Mouse (Mus musculus): ENCODE results near the gene Ndufs7. TPM values are rescaled to one million over a fixed set of nuclear protein-coding genes. Genes with fewer than 3 reads are reported as not detected.

Ndufs7 gene
- total and polyA plus RNA-seq, 2 experiments from 2014 or later = 162 to 343 TPM

DNA sequence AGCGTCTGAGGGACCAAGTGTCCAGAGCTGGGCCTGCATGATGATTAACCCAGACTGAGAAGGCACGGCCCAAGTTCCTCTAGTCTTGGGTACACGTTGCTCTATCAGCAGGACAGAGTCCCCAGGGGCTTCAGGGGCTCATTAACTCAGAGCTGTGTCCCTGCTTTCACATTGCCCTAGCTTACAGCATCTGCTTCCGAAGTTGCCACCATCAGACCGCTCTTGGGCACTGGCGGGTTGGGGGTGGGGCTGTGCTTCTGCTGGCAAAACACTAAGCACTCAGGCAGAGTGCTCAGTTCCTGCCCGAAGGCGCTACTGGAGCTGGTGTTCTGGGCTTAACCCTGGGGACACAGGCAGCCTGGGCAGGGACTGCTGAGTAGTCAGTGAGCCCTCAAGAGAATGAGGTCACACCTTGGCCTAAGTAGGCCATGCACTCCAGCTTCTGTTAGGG lies 33.0 kb downstream of the Ndufs7 start:
- DNase-seq (no peak), ATAC-seq (no peak)

DNA sequence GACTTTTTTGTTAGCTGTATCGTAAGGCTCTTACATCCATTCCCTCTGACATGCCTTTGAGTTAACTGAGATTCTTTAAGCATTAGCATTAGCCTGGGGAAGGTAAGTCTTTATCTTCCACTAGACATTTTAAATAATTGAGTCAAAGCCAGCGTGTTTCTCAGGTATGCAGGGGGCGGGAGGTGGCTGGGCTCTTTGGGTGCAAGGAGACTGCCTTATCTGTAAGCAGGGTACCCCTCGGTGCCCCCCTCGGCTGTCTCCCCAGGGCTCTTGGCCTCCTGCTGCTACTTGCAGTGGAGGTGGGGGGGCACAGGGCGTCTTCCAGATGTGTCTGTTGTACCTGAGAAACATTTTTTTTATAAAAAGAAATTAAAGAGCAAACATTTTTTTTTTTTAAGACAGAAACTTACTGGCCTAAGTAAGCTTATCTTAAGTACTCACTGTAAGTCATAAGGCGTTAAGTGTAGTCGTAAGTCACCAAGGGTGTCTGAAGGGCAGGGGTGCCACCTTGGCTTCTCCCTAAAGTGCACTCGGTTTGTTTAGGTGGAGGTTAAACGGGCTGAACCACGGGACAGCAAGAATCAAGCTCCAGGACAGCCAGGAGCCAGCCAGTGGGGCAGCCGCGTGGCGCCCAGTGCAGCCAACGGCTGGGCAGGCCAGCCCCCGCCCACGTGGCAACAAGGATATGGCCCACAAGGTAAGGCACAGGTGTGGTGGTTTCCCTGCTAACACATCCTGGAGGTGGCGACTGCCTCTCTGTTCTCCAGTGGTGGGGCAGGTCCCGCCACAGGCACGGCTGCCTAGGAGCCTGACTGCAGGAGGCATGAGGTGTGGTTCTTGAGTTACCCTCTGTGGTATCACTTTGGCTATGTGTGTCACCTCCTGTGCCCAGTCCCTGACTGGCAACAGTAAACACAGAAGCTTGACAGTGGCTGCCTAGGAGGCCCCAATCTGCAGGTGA lies 33.8 kb downstream of the Ndufs7 start:
- DNase-seq (no peak), ATAC-seq (no peak)
- Histone ChIP-seq H3K27me3 (ENCODE audit: insufficient read depth, low read length) (no peaks in the 10 kb centered on the region), H3K36me3 (ENCODE audit: insufficient read depth) (peaks cover 92% of the 10 kb centered on the region), H3K4me2 (ENCODE audit: low read depth) (no peak overlapping the region), H3K4me1 (ENCODE audit: insufficient read depth) (no peaks in the 10 kb centered on the region), H3K9ac (no peak overlapping the region), H3K9me3 (ENCODE audit: low read length) (no peaks in the 10 kb centered on the region), H3K27ac (ENCODE audit: low read depth, low read length) (no peak overlapping the region), H3K4me3 (ENCODE audit: low read depth, low read length) (no peak overlapping the region)
- WGBS = 89% methylated on average over 20 of the region's 20 CpGs
- no peak for TF ChIP-seq CTCF (IDR thresholded peaks at IDR 0.05; ENCODE audit: low read depth)

More for the DNA sequence above, 33.0 kb downstream of the Ndufs7 start:
- Histone ChIP-seq H3K36me3 (ENCODE audit: insufficient read depth) (peaks cover 93% of the 10 kb centered on the region), H3K27ac (ENCODE audit: low read depth, low read length) (no peak overlapping the region), H3K4me2 (ENCODE audit: low read depth) (no peak overlapping the region), H3K4me1 (ENCODE audit: insufficient read depth) (no peaks in the 10 kb centered on the region), H3K4me3 (ENCODE audit: low read depth, low read length) (no peak overlapping the region), H3K27me3 (ENCODE audit: insufficient read depth, low read length) (no peaks in the 10 kb centered on the region), H3K9ac (no peak overlapping the region), H3K9me3 (ENCODE audit: low read length) (no peaks in the 10 kb centered on the region)
- TF ChIP-seq CTCF (IDR thresholded peaks at IDR 0.05; ENCODE audit: low read depth) = no peak
- 77% methylated on average over 8 of the region's 8 CpGs for WGBS

DNA sequence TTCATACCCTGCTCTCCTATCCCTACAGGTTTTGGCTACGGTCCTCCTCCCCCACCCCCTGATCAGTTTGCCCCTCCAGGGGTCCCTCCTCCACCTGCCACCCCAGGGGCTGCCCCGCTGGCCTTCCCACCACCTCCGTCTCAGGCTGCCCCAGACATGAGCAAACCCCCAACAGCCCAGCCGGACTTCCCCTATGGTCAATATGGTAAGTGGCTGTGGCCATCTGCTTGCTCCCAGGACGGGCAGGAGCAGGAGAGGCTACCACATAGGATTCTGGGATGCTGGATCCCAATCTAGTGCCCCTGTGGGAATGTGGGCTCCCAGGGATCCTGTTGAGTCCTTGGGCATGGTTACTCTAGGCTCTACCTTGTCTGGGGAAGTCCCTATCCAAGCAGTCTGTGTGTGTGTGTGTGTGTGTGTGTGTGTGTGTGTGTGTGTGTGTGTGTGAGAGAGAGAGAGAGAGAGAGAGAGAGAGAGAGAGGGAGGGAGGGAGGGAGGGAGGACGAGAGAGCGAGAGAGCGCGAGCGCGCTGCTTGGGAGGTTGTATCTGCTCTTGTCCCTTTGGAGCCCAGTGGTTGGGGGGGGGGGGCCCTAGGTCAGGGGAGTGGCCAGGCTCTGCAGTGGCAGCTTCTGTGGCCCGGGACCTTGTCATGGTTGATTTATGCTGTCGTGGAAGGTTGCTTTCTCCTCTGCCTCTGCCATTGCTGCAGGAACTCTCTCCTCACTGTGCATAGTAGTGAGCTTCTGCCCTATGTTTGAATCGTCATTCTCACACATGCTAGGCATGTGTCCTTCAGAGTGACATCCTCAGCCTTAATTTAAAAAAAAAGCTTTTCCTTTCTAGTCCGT lies 36.5 kb downstream of the Ndufs7 start:
- no peak overlapping the region for H3K9ac ChIP-seq
- H3K27me3 ChIP-seq (ENCODE audit: insufficient read depth, low read length) = no peaks in the 10 kb centered on the region
- peaks cover 80% of the 10 kb centered on the region for H3K36me3 ChIP-seq (ENCODE audit: insufficient read depth)
- H3K27ac ChIP-seq (ENCODE audit: low read depth, low read length) = no peak overlapping the region
- TF ChIP-seq CTCF (IDR thresholded peaks at IDR 0.05; ENCODE audit: low read depth) = no peak
- H3K4me2 ChIP-seq (ENCODE audit: low read depth) = no peak overlapping the region
- no peaks in the 10 kb centered on the region for H3K4me1 ChIP-seq (ENCODE audit: insufficient read depth)
- ATAC-seq (no peak), DNase-seq (no peak)
- no peaks in the 10 kb centered on the region for H3K9me3 ChIP-seq (ENCODE audit: low read length)
- WGBS = 75% methylated on average over 15 of the region's 15 CpGs
- no peak overlapping the region for H3K4me3 ChIP-seq (ENCODE audit: low read depth, low read length)

DNA sequence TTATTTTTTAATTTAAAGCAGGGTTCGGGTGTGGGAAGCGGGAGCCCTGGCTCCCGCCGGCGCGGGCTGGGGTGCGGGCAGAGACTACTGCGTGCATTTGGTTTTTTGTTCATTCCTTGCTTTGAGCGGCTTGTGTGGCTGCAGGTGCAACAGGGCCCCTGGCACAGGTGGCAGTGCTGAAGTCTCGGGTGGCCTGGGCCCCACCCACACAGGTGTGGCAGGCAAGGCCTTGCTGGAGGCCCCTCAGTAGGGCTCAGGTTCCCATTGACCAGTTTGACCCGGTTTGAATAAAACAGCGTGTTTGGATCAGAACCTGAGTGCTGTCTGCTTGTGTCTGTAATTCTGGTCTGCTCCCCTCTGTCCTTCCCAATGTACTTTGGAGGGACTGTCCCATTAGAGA lies 39.2 kb downstream of the Ndufs7 start:
- WGBS = 93% methylated on average over 12 of the region's 12 CpGs
- TF ChIP-seq CTCF (IDR thresholded peaks at IDR 0.05; ENCODE audit: low read depth) = no peak

DNA sequence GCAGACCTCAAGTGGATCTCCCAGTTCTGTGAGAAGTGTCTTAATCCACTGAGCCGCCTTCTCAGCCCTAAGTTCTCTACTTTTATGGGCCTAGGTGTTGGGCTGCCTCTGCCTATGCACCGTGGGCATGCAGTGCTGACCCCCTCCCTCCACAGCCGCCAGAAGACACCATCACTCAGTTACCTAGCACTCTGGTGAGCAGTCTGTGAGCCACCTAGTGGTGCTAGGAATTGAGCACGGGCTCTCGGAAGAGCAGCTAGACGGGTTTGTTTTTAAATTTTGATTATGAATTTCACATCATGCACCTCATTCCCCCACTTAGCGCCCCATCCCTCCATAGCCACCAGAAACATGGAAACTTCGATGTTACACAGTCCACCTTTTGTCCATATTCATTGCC lies 39.7 kb downstream of the Ndufs7 start:
- Histone ChIP-seq H3K4me1 (ENCODE audit: insufficient read depth) (peaks cover 8% of the 10 kb centered on the region), H3K4me3 (ENCODE audit: low read depth, low read length) (no peak overlapping the region), H3K27ac (ENCODE audit: low read depth, low read length) (no peak overlapping the region), H3K9ac (no peak overlapping the region), H3K9me3 (ENCODE audit: low read length) (no peaks in the 10 kb centered on the region), H3K36me3 (ENCODE audit: insufficient read depth) (peaks cover 52% of the 10 kb centered on the region), H3K4me2 (ENCODE audit: low read depth) (no peak overlapping the region), H3K27me3 (ENCODE audit: insufficient read depth, low read length) (no peaks in the 10 kb centered on the region)
- TF ChIP-seq CTCF (IDR thresholded peaks at IDR 0.05; ENCODE audit: low read depth) = peak; percentile 39
- 70% methylated on average over 8 of the region's 8 CpGs for WGBS
- no peak for ATAC-seq
- DNase-seq = no peak

More for the DNA sequence above, 39.2 kb downstream of the Ndufs7 start:
- DNase-seq (no peak), ATAC-seq (no peak)
- Histone ChIP-seq H3K27me3 (ENCODE audit: insufficient read depth, low read length) (no peaks in the 10 kb centered on the region), H3K27ac (ENCODE audit: low read depth, low read length) (no peak overlapping the region), H3K9ac (no peak overlapping the region), H3K36me3 (ENCODE audit: insufficient read depth) (peaks cover 57% of the 10 kb centered on the region), H3K4me3 (ENCODE audit: low read depth, low read length) (no peak overlapping the region), H3K4me1 (ENCODE audit: insufficient read depth) (peaks cover 5% of the 10 kb centered on the region), H3K9me3 (ENCODE audit: low read length) (no peaks in the 10 kb centered on the region), H3K4me2 (ENCODE audit: low read depth) (no peak overlapping the region)

DNA sequence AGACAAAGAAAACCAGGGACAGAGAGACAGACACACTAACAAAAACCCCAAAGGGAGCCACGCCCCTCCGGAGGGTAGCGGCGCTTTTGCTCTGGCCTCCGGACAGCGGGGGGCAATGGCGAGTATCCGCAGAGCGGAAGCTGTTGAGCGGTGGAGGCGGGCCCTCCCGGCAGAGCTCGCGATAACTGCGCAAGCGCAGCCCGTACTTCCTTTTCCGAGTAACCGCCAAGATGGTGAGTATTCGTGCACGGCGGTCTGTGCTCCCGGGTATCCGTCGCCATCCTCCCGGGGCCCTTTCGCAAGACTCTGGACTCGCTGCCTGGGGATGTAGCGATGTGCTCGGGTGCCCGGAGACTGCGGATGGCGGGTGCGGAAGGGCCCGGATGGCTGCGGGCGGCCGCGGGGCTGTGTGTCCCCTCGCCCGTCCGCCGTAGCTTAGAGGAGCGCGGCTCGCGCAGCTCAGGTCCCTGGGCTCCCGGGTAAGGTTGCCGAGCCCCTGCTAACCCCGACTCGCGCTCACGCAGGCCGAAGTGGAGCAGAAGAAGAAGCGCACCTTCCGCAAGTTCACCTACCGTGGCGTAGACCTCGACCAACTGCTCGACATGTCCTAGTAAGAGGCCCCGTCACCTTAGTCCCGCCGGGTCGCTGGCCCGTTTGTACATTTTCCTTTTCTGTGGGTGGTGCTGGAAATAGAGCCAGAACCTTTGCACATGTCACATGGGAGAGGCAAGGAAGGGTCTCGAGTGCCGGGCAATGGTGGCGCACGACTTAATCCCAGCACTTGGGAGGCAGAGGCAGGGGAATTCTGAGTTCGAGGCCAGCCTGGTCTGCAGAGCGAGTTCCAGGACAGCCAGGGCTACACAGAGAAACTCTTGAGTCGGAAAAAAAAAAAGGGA lies 43.6 kb downstream of the Ndufs7 start, which contains the start of gene Rps15:
TSS of gene Rps15 (plus strand) at position 203 of the 896 bp plus-strand sequence.
- Histone ChIP-seq H3K36me3 (ENCODE audit: insufficient read depth) (peaks cover 30% of the 10 kb centered on the region), H3K9me3 (ENCODE audit: low read length) (no peaks in the 10 kb centered on the region), H3K9ac (peak within 1 kb of the TSS; percentile 99), H3K27me3 (ENCODE audit: insufficient read depth, low read length) (no peaks in the 10 kb centered on the region), H3K27ac (ENCODE audit: low read depth, low read length) (peak within 1 kb of the TSS; percentile 95), H3K4me1 (ENCODE audit: insufficient read depth) (peaks cover 20% of the 10 kb centered on the region), H3K4me2 (ENCODE audit: low read depth) (peak within 1 kb of the TSS; percentile 86), H3K4me3 (ENCODE audit: low read depth, low read length) (peak within 1 kb of the TSS; percentile 81)
- peak; percentile 72 for TF ChIP-seq CTCF (IDR thresholded peaks at IDR 0.05; ENCODE audit: low read depth)
- peak; percentile 87 for ATAC-seq
- DNase-seq = peak; percentile 98
- WGBS = 2% methylated on average over 70 of the region's 72 CpGs

Measured in forebrain, postnatal 0 days (tissue).